Mouse (Mus musculus): ENCODE results near the gene Inafm2. TPM values are rescaled to one million over a fixed set of nuclear protein-coding genes. Genes with fewer than 3 reads are reported as not detected.

Inafm2 gene
- polyA plus RNA-seq, 1 experiment = 8.7 TPM

DNA sequence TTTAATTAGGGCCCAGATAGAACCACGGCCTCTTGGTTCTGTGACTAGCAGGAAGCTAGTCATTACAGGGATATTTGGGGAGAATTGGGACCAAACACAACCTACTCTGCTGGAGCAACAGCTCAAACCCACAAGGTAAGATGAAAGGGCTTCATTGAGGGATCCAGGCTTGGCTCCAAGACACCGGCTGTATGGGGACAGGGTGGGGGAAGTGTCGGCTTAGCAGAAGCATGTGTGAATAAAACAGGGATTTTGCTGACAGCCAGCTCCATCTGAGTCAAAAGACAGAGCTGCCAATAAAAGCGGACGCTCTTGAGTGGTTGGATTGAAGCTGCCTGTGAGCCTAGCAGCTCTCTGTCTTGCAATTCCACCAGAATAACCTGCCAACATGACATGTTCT, 12.2 kb upstream of the Inafm2 start:
- no peak for DNase-seq (ENCODE audit: low read depth in 1 of 2, low spot score in 2 of 2)
- Histone ChIP-seq H3K4me3 (ENCODE audit: extremely low read depth, insufficient read depth, insufficient read length) (no peak overlapping the region), H3K4me1 (ENCODE audit: control insufficient read depth, insufficient read depth, insufficient read length) (peaks cover 16% of the 10 kb centered on the region), H3K36me3 (ENCODE audit: control insufficient read depth, insufficient read depth, low read length) (no peaks in the 10 kb centered on the region), H3K27ac (ENCODE audit: insufficient read depth, low read length) (no peak overlapping the region), H3K27me3 (ENCODE audit: control insufficient read depth, insufficient read depth, low read length) (no peaks in the 10 kb centered on the region)
- 86% methylated on average over 5 of the region's 5 CpGs for WGBS
- TF ChIP-seq CTCF (IDR thresholded peaks at IDR 0.05; ENCODE audit: extremely low read depth, insufficient read depth, insufficient read length, insufficient replicate concordance) (no peak), POLR2A (IDR thresholded peaks at IDR 0.05; ENCODE audit: low read depth, low read length) (no peak)

DNA sequence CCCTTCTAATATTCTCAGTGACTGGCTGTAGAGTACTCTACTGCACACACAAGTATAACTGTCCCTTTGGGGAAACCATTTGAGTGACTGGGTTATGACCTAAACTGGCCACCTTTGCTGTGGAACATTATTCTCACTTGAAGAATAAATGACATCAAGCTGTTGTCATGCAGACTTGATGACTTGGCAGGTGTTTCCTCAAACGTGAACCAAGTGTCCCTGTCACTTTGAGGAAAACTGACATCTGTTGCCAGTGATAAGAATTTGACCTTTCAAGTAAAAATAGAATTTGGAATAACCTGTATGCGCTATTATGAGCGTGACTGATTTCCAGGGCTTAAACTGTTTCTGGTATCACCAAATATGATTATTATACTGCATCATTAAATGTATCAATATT, 5.2 kb upstream of the Inafm2 start:
- H3K27ac ChIP-seq (ENCODE audit: insufficient read depth, low read length) = no peak overlapping the region
- H3K4me3 ChIP-seq (ENCODE audit: extremely low read depth, insufficient read depth, insufficient read length) = no peak overlapping the region
- H3K4me1 ChIP-seq (ENCODE audit: control insufficient read depth, insufficient read depth, insufficient read length) = peaks cover 5% of the 10 kb centered on the region; the same call in 1 of the 2 replicates
- WGBS = 42% methylated on average over 3 of the region's 3 CpGs
- H3K27me3 ChIP-seq (ENCODE audit: control insufficient read depth, insufficient read depth, low read length) = no peaks in the 10 kb centered on the region
- no peaks in the 10 kb centered on the region for H3K36me3 ChIP-seq (ENCODE audit: control insufficient read depth, insufficient read depth, low read length)
- no peak for DNase-seq (ENCODE audit: low read depth in 1 of 2, low spot score in 2 of 2)
- TF ChIP-seq POLR2A (IDR thresholded peaks at IDR 0.05; ENCODE audit: low read depth, low read length) = no peak
- no peak for TF ChIP-seq CTCF (IDR thresholded peaks at IDR 0.05; ENCODE audit: extremely low read depth, insufficient read depth, insufficient read length, insufficient replicate concordance)

DNA sequence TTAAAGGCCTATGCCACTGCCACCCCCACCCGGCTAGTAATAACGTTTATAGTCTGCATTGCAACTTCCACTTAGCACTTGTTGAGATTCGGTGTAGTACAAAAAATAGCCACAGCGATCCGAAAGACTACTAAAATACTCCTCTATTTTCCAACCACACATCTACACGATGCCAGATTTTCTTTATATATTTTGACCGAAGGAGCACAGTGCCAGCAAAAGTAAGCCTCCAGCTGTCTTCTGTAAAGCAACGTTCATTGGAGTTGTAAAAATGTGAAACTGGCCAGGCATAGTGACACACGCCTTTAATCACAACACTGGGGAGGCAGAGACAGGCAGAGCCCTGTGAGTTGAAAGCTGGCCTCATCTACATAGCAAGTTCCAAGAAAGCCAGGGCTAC, 4.4 kb upstream of the Inafm2 start:
- no peak for TF ChIP-seq CTCF (IDR thresholded peaks at IDR 0.05; ENCODE audit: extremely low read depth, insufficient read depth, insufficient read length, insufficient replicate concordance)
- no peak for TF ChIP-seq POLR2A (IDR thresholded peaks at IDR 0.05; ENCODE audit: low read depth, low read length)
- DNase-seq (ENCODE audit: low read depth in 1 of 2, low spot score in 2 of 2) = no peak
- no peak overlapping the region for H3K4me3 ChIP-seq (ENCODE audit: extremely low read depth, insufficient read depth, insufficient read length)
- H3K27ac ChIP-seq (ENCODE audit: insufficient read depth, low read length) = no peak overlapping the region
- peaks cover 5% of the 10 kb centered on the region; the same call in 1 of the 2 replicates for H3K4me1 ChIP-seq (ENCODE audit: control insufficient read depth, insufficient read depth, insufficient read length)
- no peaks in the 10 kb centered on the region for H3K27me3 ChIP-seq (ENCODE audit: control insufficient read depth, insufficient read depth, low read length)
- WGBS = 71% methylated on average over 9 of the region's 9 CpGs
- H3K36me3 ChIP-seq (ENCODE audit: control insufficient read depth, insufficient read depth, low read length) = no peaks in the 10 kb centered on the region

DNA sequence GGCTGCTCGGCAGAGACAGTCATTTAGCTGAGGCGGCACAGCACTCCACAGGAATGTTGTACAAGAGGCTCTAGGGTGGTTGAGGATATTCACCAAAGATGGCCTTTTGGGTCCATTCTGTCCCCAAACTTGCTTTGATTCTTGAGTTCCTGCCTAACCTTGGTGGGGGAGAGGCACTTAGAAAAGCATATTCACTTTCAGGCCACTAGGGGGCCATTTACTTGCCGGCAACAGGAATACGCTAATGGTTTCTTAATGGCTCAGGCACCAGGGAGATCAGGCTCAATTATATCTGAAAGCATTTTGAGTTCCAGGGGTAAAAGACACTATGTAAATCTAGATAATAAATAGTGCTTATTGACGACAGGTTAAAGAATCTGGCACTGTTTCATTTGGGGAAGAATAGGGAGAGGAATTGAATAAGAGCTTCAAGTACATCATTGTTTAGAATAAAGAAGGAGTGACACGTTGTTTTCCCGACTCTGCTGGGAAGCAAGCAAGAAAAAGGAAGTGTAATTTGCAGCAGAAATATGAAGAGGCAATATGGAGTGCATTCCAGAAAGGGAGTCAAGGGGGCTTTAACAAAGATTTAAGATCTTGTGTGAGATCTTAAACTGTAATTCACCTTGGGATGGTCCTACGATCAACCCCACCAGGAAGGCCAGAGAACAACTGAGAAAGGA, 2.2 kb upstream of the Inafm2 start:
- Histone ChIP-seq H3K4me1 (ENCODE audit: control insufficient read depth, insufficient read depth, insufficient read length) (peaks cover 13% of the 10 kb centered on the region), H3K27ac (ENCODE audit: insufficient read depth, low read length) (no peak overlapping the region), H3K36me3 (ENCODE audit: control insufficient read depth, insufficient read depth, low read length) (no peaks in the 10 kb centered on the region), H3K27me3 (ENCODE audit: control insufficient read depth, insufficient read depth, low read length) (no peaks in the 10 kb centered on the region), H3K4me3 (ENCODE audit: extremely low read depth, insufficient read depth, insufficient read length) (no peak overlapping the region)
- WGBS = 29% methylated on average over 8 of the region's 8 CpGs
- TF ChIP-seq POLR2A (IDR thresholded peaks at IDR 0.05; ENCODE audit: low read depth, low read length) = no peak
- peak; percentile 20; the same call in 1 of the 2 replicates for TF ChIP-seq CTCF (IDR thresholded peaks at IDR 0.05; ENCODE audit: extremely low read depth, insufficient read depth, insufficient read length, insufficient replicate concordance)
- peak; percentile 36 to 37 for DNase-seq (ENCODE audit: low read depth in 1 of 2, low spot score in 2 of 2)

DNA sequence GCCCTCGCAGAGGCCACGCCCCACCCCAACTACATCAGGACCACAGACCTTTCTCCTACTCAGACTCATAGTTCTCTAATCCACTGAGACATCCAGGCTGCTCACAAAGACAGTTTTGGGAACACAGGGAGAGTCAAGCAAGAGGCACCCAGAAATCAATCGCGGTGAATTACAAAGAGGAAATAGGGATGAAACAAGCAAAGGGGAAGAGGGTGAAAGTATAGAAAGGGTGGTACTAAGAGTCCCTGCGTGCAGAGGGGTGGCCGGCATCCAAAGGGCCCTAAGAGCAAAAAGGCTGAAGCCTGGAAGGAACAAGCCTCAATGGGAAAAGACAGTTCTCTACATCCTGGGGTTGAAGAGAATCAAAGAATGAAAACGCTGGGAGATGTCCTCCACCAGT, 937 bp upstream of the Inafm2 start:
- TF ChIP-seq CTCF (IDR thresholded peaks at IDR 0.05; ENCODE audit: extremely low read depth, insufficient read depth, insufficient read length, insufficient replicate concordance) (no peak), POLR2A (IDR thresholded peaks at IDR 0.05; ENCODE audit: low read depth, low read length) (no peak)
- Histone ChIP-seq H3K27me3 (ENCODE audit: control insufficient read depth, insufficient read depth, low read length) (no peaks in the 10 kb centered on the region), H3K36me3 (ENCODE audit: control insufficient read depth, insufficient read depth, low read length) (no peaks in the 10 kb centered on the region; the same call in 1 of the 2 replicates), H3K27ac (ENCODE audit: insufficient read depth, low read length) (no peak overlapping the region), H3K4me1 (ENCODE audit: control insufficient read depth, insufficient read depth, insufficient read length) (peaks cover 13% of the 10 kb centered on the region), H3K4me3 (ENCODE audit: extremely low read depth, insufficient read depth, insufficient read length) (peak overlapping the region; percentile 95; the same call in 1 of the 2 replicates)
- WGBS = 18% methylated on average over 7 of the region's 7 CpGs
- DNase-seq (ENCODE audit: low read depth in 1 of 2, low spot score in 2 of 2) = no peak

DNA sequence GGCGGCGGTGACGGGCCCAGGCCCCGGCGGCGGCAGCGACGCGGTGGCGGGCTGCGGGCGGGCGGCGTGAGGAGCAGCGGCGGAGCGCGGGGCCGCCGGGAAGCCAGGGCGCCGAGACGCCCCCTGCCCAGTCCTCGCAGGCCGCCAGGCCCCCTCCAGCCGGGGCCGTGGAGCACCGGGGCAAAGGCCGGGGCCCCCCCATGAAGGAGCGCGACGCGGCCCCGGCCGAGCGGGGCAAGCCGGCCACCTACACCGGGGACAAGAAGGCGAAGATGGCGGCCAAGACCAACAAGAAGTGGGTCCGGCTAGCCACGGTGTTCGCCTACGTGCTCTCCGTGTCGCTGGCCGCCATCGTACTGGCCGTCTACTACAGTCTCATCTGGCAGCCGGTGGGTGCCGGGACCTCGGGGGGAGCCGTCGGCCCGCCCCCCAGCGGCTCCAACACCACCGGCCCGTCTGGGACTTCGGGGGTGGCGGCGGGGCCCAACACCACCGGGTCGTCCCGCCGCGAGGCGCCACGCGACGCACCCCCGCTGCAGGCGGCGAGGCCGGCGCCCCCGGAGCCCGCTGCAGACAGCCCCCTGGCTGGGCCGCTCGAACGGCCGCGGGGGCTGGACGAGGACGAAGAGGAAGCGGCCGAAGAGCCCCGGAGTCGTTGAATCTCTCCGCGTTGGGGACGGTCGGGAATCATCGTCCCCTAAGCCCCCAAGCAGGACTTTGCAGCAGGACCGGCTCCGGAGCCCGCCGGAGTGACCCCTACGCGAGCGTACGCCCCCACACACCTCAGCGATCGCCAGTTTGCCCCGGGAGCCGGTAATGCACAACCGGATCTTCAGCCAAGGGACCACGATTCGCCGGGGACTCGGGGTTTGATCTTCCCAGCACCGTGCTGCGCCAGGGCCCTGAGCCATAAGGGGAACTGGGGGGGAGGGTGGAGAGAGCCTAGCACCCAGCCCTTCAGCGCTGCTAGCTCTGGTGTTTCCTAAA, 650 bp downstream of the Inafm2 start:
- DNase-seq (ENCODE audit: low read depth in 1 of 2, low spot score in 2 of 2) = peak in 1 of 2 experiments; percentile 36
- WGBS = 2% methylated on average over 81 of the region's 113 CpGs
- Histone ChIP-seq H3K27me3 (ENCODE audit: control insufficient read depth, insufficient read depth, low read length) (no peaks in the 10 kb centered on the region), H3K4me1 (ENCODE audit: control insufficient read depth, insufficient read depth, insufficient read length) (peaks cover 13% of the 10 kb centered on the region), H3K27ac (ENCODE audit: insufficient read depth, low read length) (peak overlapping the region; percentile 33; the same call in 1 of the 2 replicates), H3K36me3 (ENCODE audit: control insufficient read depth, insufficient read depth, low read length) (no peaks in the 10 kb centered on the region; the same call in 1 of the 2 replicates), H3K4me3 (ENCODE audit: extremely low read depth, insufficient read depth, insufficient read length) (peak overlapping the region; percentile 95)
- TF ChIP-seq POLR2A (IDR thresholded peaks at IDR 0.05; ENCODE audit: low read depth, low read length) = no peak
- no peak for TF ChIP-seq CTCF (IDR thresholded peaks at IDR 0.05; ENCODE audit: extremely low read depth, insufficient read depth, insufficient read length, insufficient replicate concordance)

Data from spleen, adult 2 months (tissue).